Mouse (Mus musculus) liver, adult 2 months (tissue): Measurements from ENCODE around the gene Rasgrp2. TPM values are rescaled to one million over a fixed set of nuclear protein-coding genes. Genes with fewer than 3 reads are reported as not detected.

Experiments used
- DNase-seq: peaks from one replicate; pipeline ENCODE4 v3.0.0-alpha.2; 2011; ENCODE audit warnings: low read depth, low spot score; ENCODE audit errors: extremely low read depth
- H3K27ac ChIP-seq: fragments of 200-500 bp; replicated peaks from 2 replicates; pipeline ENCODE4 v1.5.1; 2012; ENCODE audit warnings: low read depth, mild to moderate bottlenecking, control low read depth, inconsistent platforms, low read length; ENCODE audit not compliant: insufficient read depth
- H3K27me3 ChIP-seq: fragments of 200-500 bp; 2 replicates; pipeline ENCODE4 v1.6.1; 2012; ENCODE audit warnings: mild to moderate bottlenecking, moderate library complexity, low read length, inconsistent platforms; ENCODE audit not compliant: control insufficient read depth, insufficient read depth
- H3K36me3 ChIP-seq: fragments of 200-500 bp; 2 replicates; pipeline ENCODE4 v1.6.1; 2012; ENCODE audit warnings: low read length, inconsistent platforms; ENCODE audit not compliant: control insufficient read depth, insufficient read depth
- H3K4me1 ChIP-seq: fragments of 200-500 bp; 2 replicates; pipeline ENCODE4 v1.6.1; 2011; ENCODE audit warnings: low read length; ENCODE audit not compliant: control insufficient read depth, insufficient read depth
- H3K4me3 ChIP-seq: fragments of 200-500 bp; 2 replicates; pipeline ENCODE4 v1.5.1; 2011; ENCODE audit warnings: low read depth, mild to moderate bottlenecking, control low read depth, low read length, moderate library complexity; ENCODE audit not compliant: insufficient read depth
- H3K79me2 ChIP-seq: fragments of 200-500 bp; 2 replicates; pipeline ENCODE4 v1.6.1; 2012; ENCODE audit warnings: inconsistent platforms, mild to moderate bottlenecking, low read length, moderate library complexity; ENCODE audit not compliant: control insufficient read depth, insufficient read depth
- H3K9ac ChIP-seq: fragments of 200-500 bp; 2 replicates; pipeline ENCODE4 v1.6.1; 2012; ENCODE audit warnings: low read depth, mild to moderate bottlenecking, control low read depth, inconsistent platforms, low read length
- CTCF ChIP-seq: fragments of 200-500 bp; IDR thresholded peaks from 2 replicates; pipeline ENCODE4 v1.5.1; 2011; ENCODE audit warnings: low read depth, low read length, control low read depth
- POLR2A ChIP-seq: fragments of 200-500 bp; IDR thresholded peaks from 2 replicates; pipeline ENCODE4 v1.6.1; 2011; ENCODE audit warnings: low read length, control low read depth; ENCODE audit not compliant: insufficient read depth; ENCODE audit errors: extremely low read depth
- WGBS: fragments of 180-500 bp; shearing (Covaris S2); methylation state at CpG from one replicate; pipeline ENCODE4 v1.1.7; 2018; 5-methylcytosine and 5-hydroxymethylcytosine counted together
- polyA plus RNA-seq: library from polyadenylated mRNA; depleted of rRNA; stranded (reverse); fragments of >200 nt; gene quantifications from 2 replicates; pipeline ENCODE4 v1.2.3, GENCODE M21; 2012
- total RNA-seq: library from RNA; depleted of rRNA; stranded (reverse); fragments of >200 nt; gene quantifications from 2 replicates; pipeline ENCODE4 v1.2.3, GENCODE M21; 2014

Gene Rasgrp2
- total and polyA plus RNA-seq, 2 experiments: 19.9 to 39.5 TPM

- peak; percentile 57 for TF ChIP-seq POLR2A
- no peak for TF ChIP-seq CTCF
- Histone ChIP-seq H3K79me2 (peaks cover 7% of the 10 kb centered on the region; the same call in 1 of the 2 replicates), H3K4me3 (peak within 1 kb of the TSS; percentile 92), H3K27me3 (no peaks in the 10 kb centered on the region), H3K27ac (peak within 1 kb of the TSS; percentile 98), H3K9ac (peak within 1 kb of the TSS; percentile 99), H3K4me1 (peaks cover 9% of the 10 kb centered on the region; the same call in 1 of the 2 replicates), H3K36me3 (peaks cover 33% of the 10 kb centered on the region)
- DNase-seq: peak; percentile 99
- WGBS: under 1% methylated on average over 83 of the region's 85 CpGs
Measured at GRCm38 (mm10) chr19:6363411-6364240, 35.5 kb upstream of the Rasgrp2 start, which contains the start of gene Sf1. Gene Sf1 (plus strand): TSS chr19:6363690.

- Histone ChIP-seq H3K79me2 (peaks cover 7% of the 10 kb centered on the region; the same call in 1 of the 2 replicates), H3K36me3 (peaks cover 38% of the 10 kb centered on the region), H3K4me1 (peaks cover 9% of the 10 kb centered on the region; the same call in 1 of the 2 replicates), H3K4me3 (peak overlapping the region; percentile 92), H3K27ac (peak overlapping the region; percentile 98), H3K27me3 (no peaks in the 10 kb centered on the region), H3K9ac (peak overlapping the region; percentile 99)
- under 1% methylated on average over 55 of the region's 55 CpGs for WGBS
- DNase-seq: peak; percentile 75
- TF ChIP-seq CTCF (no peak), POLR2A (peak; percentile 72)
Measured at GRCm38 (mm10) chr19:6364317-6364725, 34.8 kb upstream of the Rasgrp2 start.

GRCm38 (mm10) chr19:6364842-6365241 is 34.3 kb upstream of the Rasgrp2 start:
- 0% methylated on average over 2 of the region's 2 CpGs for WGBS
- DNase-seq: peak; percentile 56
- H3K36me3 ChIP-seq: peaks cover 42% of the 10 kb centered on the region

GRCm38 (mm10) chr19:6370175-6370574 is 29.0 kb upstream of the Rasgrp2 start:
- peaks cover 86% of the 10 kb centered on the region for H3K36me3 ChIP-seq
- H3K4me1 ChIP-seq: peaks cover 6% of the 10 kb centered on the region; the same call in 1 of the 2 replicates
- no peak for DNase-seq
- H3K27ac ChIP-seq: no peak overlapping the region
- H3K9ac ChIP-seq: no peak overlapping the region
- 89% methylated on average over 2 of the region's 2 CpGs for WGBS
- peaks cover 5% of the 10 kb centered on the region; the same call in 1 of the 2 replicates for H3K79me2 ChIP-seq
- H3K4me3 ChIP-seq: no peak overlapping the region
- no peak for TF ChIP-seq POLR2A
- TF ChIP-seq CTCF: no peak
- H3K27me3 ChIP-seq: no peaks in the 10 kb centered on the region

More at GRCm38 (mm10) chr19:6364842-6365241, 34.3 kb upstream of the Rasgrp2 start:
- Histone ChIP-seq H3K79me2 (peaks cover 7% of the 10 kb centered on the region; the same call in 1 of the 2 replicates), H3K9ac (no peak overlapping the region; the same call in 1 of the 2 replicates), H3K4me1 (peaks cover 9% of the 10 kb centered on the region; the same call in 1 of the 2 replicates), H3K27me3 (no peaks in the 10 kb centered on the region), H3K4me3 (peak overlapping the region; percentile 92), H3K27ac (peak overlapping the region; percentile 28)
- no peak for TF ChIP-seq POLR2A
- TF ChIP-seq CTCF: no peak

GRCm38 (mm10) chr19:6372433-6372832 is 26.7 kb upstream of the Rasgrp2 start:
- Histone ChIP-seq H3K4me1 (peaks cover under 1% of the 10 kb centered on the region; the same call in 1 of the 2 replicates), H3K27ac (no peak overlapping the region), H3K4me3 (no peak overlapping the region), H3K79me2 (no peaks in the 10 kb centered on the region; the same call in 1 of the 2 replicates), H3K9ac (no peak overlapping the region), H3K27me3 (no peaks in the 10 kb centered on the region), H3K36me3 (peaks cover 86% of the 10 kb centered on the region)
- WGBS: 100% methylated on average over 3 of the region's 3 CpGs
- TF ChIP-seq POLR2A: no peak
- TF ChIP-seq CTCF: no peak
- no peak for DNase-seq
